9 mouse cellular contexts compared by ENCODE assay signal in the genomic region with DNA sequence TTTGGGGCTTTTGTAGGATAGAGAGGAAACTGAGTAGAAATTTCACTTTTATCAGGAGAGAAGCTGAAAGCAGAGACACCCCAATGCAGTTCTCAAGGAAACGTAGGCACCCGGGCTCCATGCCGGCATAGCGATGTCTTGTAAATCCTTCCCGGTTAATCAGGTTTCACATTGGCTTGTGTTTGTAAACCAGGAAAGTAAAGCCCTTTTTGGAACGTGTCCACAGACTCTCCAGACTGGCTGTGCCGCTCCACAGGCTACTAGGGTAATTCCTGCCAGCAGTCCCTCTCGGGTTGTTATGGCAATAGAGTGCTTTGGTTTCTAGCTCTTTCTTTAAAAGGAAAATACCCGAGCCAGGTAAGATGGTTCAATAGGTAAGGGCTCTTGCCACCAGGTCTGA. TPM values are rescaled to one million over a fixed set of nuclear protein-coding genes. Genes with fewer than 3 reads are reported as not detected.
DNase-seq lines count a peak whose midpoint lies in the region; ATAC-seq and TF ChIP-seq lines count a peak whose summit lies in the region.
"Had no signal": no experiment of that assay in that cellular context is flagged by ENCODE, and none has a peak within 500 bp of the region (broad histone marks: within the 10 kb centered on the region; RNA-seq: fewer than 3 reads in every experiment).

No protein-coding gene starts in this region.

- TF ChIP-seq EP300 in liver, postnatal 0 days (IDR thresholded peaks at IDR 0.05; ENCODE audit: low read depth): no peak

- DNase-seq in limb, embryonic 10.5 days (ENCODE audit: low spot score): no peak
- peak; percentile 84 to 87 for DNase-seq in cerebellum, postnatal 10 days
- DNase-seq in gastrocnemius, postnatal 14 days: peak; percentile 44
- DNase-seq in limb, embryonic 14.5 days (ENCODE audit: low spot score): peak; percentile 79
- no peak for DNase-seq in embryo, embryonic 10.5 days (ENCODE audit: low spot score)
- no peak for DNase-seq in liver, postnatal 0 days
- DNase-seq in frontal cortex, postnatal 25 days (ENCODE audit: low spot score in 2 of 2): no peak

- H3K4me3 ChIP-seq in limb, embryonic 12.5 days (replicated peaks): no peak overlapping the region
- no peak overlapping the region for H3K4me3 ChIP-seq in limb, embryonic 10.5 days
- no peak overlapping the region for H3K4me3 ChIP-seq in limb, embryonic 14.5 days (replicated peaks; ENCODE audit: low read length)
- no peak overlapping the region for H3K4me3 ChIP-seq in liver, postnatal 0 days (ENCODE audit: low read depth, low read length)
- H3K4me3 ChIP-seq: neural tube, embryonic 12.5 days had no signal

- no peak overlapping the region for H3K9ac ChIP-seq in limb, embryonic 12.5 days (replicated peaks)
- H3K9ac ChIP-seq in limb, embryonic 14.5 days (ENCODE audit: low read depth, low read length, severe bottlenecking): no peak overlapping the region
- H3K9ac ChIP-seq in liver, postnatal 0 days (replicated peaks): no peak overlapping the region
- H3K9ac ChIP-seq: neural tube, embryonic 12.5 days had no signal

- ATAC-seq in limb, embryonic 12.5 days (ENCODE audit: insufficient number of reproducible peaks, insufficient read depth, low FRiP score, low TSS enrichment, low read depth): no peak
- ATAC-seq in limb, embryonic 14.5 days (ENCODE audit: low FRiP score, low read depth): peak; percentile 44; the same call in 1 of the 2 replicates
- ATAC-seq in liver, postnatal 0 days: no peak

- no peaks in the 10 kb centered on the region for H3K36me3 ChIP-seq in limb, embryonic 12.5 days
- H3K36me3 ChIP-seq in limb, embryonic 10.5 days: no peaks in the 10 kb centered on the region
- H3K36me3 ChIP-seq in limb, embryonic 14.5 days (ENCODE audit: control insufficient read depth, insufficient read depth, low read length): no peaks in the 10 kb centered on the region
- H3K36me3 ChIP-seq in liver, postnatal 0 days (replicated peaks; ENCODE audit: insufficient read depth, low read length): no peaks in the 10 kb centered on the region
- H3K36me3 ChIP-seq: neural tube, embryonic 12.5 days had no signal

- WGBS in limb, embryonic 12.5 days: 48% methylated on average over 9 of the region's 9 CpGs
- WGBS in limb, embryonic 10.5 days: 77% methylated on average over 9 of the region's 9 CpGs
- WGBS in limb, embryonic 14.5 days: 28% methylated on average over 9 of the region's 9 CpGs
- 70% methylated on average over 9 of the region's 9 CpGs for WGBS in liver, postnatal 0 days (ENCODE audit: insufficient replicate concordance)

- peaks cover 4% of the 10 kb centered on the region; the same call in 1 of the 2 replicates for H3K9me3 ChIP-seq in limb, embryonic 12.5 days
- no peaks in the 10 kb centered on the region for H3K9me3 ChIP-seq in limb, embryonic 10.5 days (replicated peaks)
- no peaks in the 10 kb centered on the region for H3K9me3 ChIP-seq in limb, embryonic 14.5 days (ENCODE audit: control insufficient read depth, low read length)
- no peaks in the 10 kb centered on the region for H3K9me3 ChIP-seq in liver, postnatal 0 days (ENCODE audit: low read length)

- 0 out of 2 replicates have a peak overlapping the region, but pooled peaks have one; percentile 13 for H3K27ac ChIP-seq in limb, embryonic 12.5 days
- no peak overlapping the region for H3K27ac ChIP-seq in limb, embryonic 10.5 days
- no peak overlapping the region; the same call in 1 of the 2 replicates for H3K27ac ChIP-seq in limb, embryonic 14.5 days (replicated peaks; ENCODE audit: low read depth, low read length)
- H3K27ac ChIP-seq in liver, postnatal 0 days (ENCODE audit: low read depth): no peak overlapping the region
- H3K27ac ChIP-seq: neural tube, embryonic 12.5 days had no signal

- H3K27me3 ChIP-seq in limb, embryonic 12.5 days: no peaks in the 10 kb centered on the region
- no peaks in the 10 kb centered on the region for H3K27me3 ChIP-seq in limb, embryonic 10.5 days (ENCODE audit: low read depth, poor library complexity, severe bottlenecking)
- no peaks in the 10 kb centered on the region for H3K27me3 ChIP-seq in limb, embryonic 14.5 days (ENCODE audit: control insufficient read depth, insufficient read depth, low read length)
- H3K27me3 ChIP-seq in liver, postnatal 0 days (ENCODE audit: insufficient read depth, low read length): no peaks in the 10 kb centered on the region
- H3K27me3 ChIP-seq: neural tube, embryonic 12.5 days had no signal

- no peak for TF ChIP-seq CTCF in liver, postnatal 0 days (IDR thresholded peaks at IDR 0.05; ENCODE audit: low read depth)

- intact Hi-C loops in gastrocnemius, postnatal 14 days (cut with DNase I; ENCODE audit: low total_unique reads): no loop called here

- no peak overlapping the region for H3K4me2 ChIP-seq in limb, embryonic 12.5 days
- H3K4me2 ChIP-seq in limb, embryonic 14.5 days (replicated peaks; ENCODE audit: low read depth, low read length, severe bottlenecking): no peak overlapping the region
- H3K4me2 ChIP-seq in liver, postnatal 0 days (ENCODE audit: low read depth, low read length): no peak overlapping the region
- H3K4me2 ChIP-seq: neural tube, embryonic 12.5 days had no signal

- peaks cover 15% of the 10 kb centered on the region; the same call in 1 of the 2 replicates for H3K4me1 ChIP-seq in limb, embryonic 12.5 days (replicated peaks)
- H3K4me1 ChIP-seq in limb, embryonic 10.5 days: peaks cover 8% of the 10 kb centered on the region
- H3K4me1 ChIP-seq in limb, embryonic 14.5 days (ENCODE audit: control insufficient read depth, insufficient read depth, low read length): peaks cover 7% of the 10 kb centered on the region; the same call in 1 of the 2 replicates
- no peaks in the 10 kb centered on the region; the same call in 1 of the 2 replicates for H3K4me1 ChIP-seq in liver, postnatal 0 days (ENCODE audit: insufficient read depth)
- H3K4me1 ChIP-seq: neural tube, embryonic 12.5 days had no signal

- no peak for TF ChIP-seq POLR2A in limb, embryonic 14.5 days (IDR thresholded peaks at IDR 0.05; ENCODE audit: borderline replicate concordance, extremely low read depth, insufficient read depth, insufficient read length)

RNA-seq across cellular contexts. Expression of a gene that starts 40.6 kb away (rescaled TPM):
- polyA plus RNA-seq in limb, embryonic 12.5 days (2016; fragmentation: Nextera tagmentation; extraction: Ambion mirVana): 9.1 and 10.5 TPM in 2 replicates
- 5.1 and 5.6 TPM in 2 replicates for polyA plus RNA-seq in limb, embryonic 10.5 days (2016; fragmentation: Nextera tagmentation; extraction: Ambion mirVana)
- 1 to 10 TPM; 1.6 to 1.7 TPM for total RNA-seq in gastrocnemius, postnatal 14 days (2021)
- polyA plus RNA-seq in limb, embryonic 14.5 days (2012; rRNA removed): 11.6 and 12.3 TPM in 2 replicates
- 10.2 and 10.4 TPM in 2 replicates for polyA plus RNA-seq in limb, embryonic 14.5 days (2014; fragmentation: Nextera tagmentation; extraction: Ambion mirVana)
- polyA plus RNA-seq in liver, postnatal 0 days (2015; fragmentation: Nextera tagmentation; extraction: Ambion mirVana): 6.0 and 6.5 TPM in 2 replicates

Comparison
In these comparisons a context has a peak if more than half of its experiments do, and no peak if none do; other contexts are left out.
1. DNase-seq: peak in cerebellum, postnatal 10 days (2 of 2), gastrocnemius, postnatal 14 days (single experiment) and limb, embryonic 14.5 days (single experiment); none in limb, embryonic 10.5 days (single experiment), embryo, embryonic 10.5 days (single experiment), liver, postnatal 0 days (single experiment) and frontal cortex, postnatal 25 days (0 of 2).